Mouse (Mus musculus): Measurements from ENCODE around the gene Gpr152. TPM values are rescaled to one million over a fixed set of nuclear protein-coding genes. Genes with fewer than 3 reads are reported as not detected.

Gene Gpr152
- polyA plus RNA-seq, 1 experiment from 2014 or later = not detected

DNA sequence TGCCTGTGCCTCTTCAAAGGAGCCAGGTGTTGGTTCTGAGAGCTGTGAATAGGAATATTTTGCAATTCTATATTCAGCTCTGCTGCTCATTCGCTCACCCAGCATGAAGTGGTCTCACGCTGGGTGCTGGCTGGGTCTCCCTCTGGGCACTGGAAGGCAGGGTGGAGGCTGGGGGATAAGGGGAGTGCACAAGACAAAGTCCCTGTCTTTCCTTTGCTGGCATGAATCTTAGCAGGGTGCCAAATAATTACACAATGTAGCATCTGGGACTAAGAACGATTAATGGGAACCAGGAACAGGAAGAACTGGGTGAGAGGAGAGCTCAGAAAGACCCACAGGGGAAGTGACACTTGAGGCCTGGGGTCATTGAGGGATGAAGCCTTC lies 7.4 kb downstream of the Gpr152 start:
- Histone ChIP-seq H3K27ac (no peak overlapping the region; the same call in 1 of the 2 replicates), H3K4me3 (no peak overlapping the region), H3K4me2 (replicated peaks) (no peak overlapping the region), H3K36me3 (peaks cover 22% of the 10 kb centered on the region), H3K9me3 (0 out of 2 replicates have a peak, but pooled peaks cover 4% of the 10 kb centered on the region), H3K4me1 (peaks cover 17% of the 10 kb centered on the region), H3K27me3 (no peaks in the 10 kb centered on the region), H3K9ac (no peak overlapping the region)
- no peak for ATAC-seq (ENCODE audit: insufficient number of reproducible peaks, insufficient read depth, low FRiP score, low TSS enrichment)
- WGBS = 44% methylated on average over 3 of the region's 3 CpGs

DNA sequence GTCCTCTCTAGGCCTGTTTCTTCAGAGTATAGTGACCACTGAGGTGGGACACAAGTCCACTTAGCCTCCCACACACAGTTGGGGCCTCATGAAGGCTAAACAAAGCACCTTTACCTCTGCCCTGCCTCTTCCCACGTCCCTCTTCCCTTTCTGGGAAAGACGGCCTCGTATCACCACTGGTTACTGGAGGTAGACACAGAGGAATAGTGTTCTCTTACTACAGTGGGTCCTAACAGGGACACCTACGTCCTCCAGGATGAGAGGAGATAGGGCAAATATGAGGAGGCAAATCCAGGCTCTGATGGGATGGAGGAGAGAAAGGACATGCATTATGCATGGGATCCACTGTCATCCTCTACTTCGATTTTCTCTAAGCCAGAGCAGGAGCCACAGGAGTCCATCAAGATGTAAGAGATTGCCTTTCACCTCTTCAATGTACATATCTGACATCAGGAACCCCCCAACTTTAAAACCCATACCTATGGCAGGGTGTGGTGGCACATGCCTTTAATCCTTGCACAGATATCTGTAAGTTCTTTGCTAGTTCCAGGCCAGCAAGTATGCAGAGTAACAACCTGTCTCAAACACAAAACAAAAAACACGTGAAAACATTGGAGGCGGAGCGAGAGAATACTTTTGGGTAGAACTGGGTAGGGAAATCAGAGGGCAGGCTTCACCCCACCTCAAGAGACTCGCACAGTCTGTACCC lies 8.3 kb downstream of the Gpr152 start:
- Histone ChIP-seq H3K27ac (no peak overlapping the region), H3K36me3 (peaks cover 23% of the 10 kb centered on the region), H3K4me3 (peak overlapping the region; percentile 86), H3K27me3 (no peaks in the 10 kb centered on the region), H3K4me2 (replicated peaks) (peak overlapping the region; percentile 75), H3K4me1 (peaks cover 17% of the 10 kb centered on the region), H3K9ac (peak overlapping the region; percentile 82), H3K9me3 (0 out of 2 replicates have a peak, but pooled peaks cover 4% of the 10 kb centered on the region)
- 36% methylated on average over 9 of the region's 9 CpGs for WGBS
- ATAC-seq (ENCODE audit: insufficient number of reproducible peaks, insufficient read depth, low FRiP score, low TSS enrichment) = no peak; the same call in 1 of the 2 replicates

- H3K27ac ChIP-seq = peak within 1 kb of the TSS; percentile 72
These were observed 8.9 kb downstream of the Gpr152 start, which contains the start of gene Coro1b for GRCm38 (mm10) chr19:4148491-4148806. Gene Coro1b, plus strand, starts transcription at chr19:4148619.

DNA sequence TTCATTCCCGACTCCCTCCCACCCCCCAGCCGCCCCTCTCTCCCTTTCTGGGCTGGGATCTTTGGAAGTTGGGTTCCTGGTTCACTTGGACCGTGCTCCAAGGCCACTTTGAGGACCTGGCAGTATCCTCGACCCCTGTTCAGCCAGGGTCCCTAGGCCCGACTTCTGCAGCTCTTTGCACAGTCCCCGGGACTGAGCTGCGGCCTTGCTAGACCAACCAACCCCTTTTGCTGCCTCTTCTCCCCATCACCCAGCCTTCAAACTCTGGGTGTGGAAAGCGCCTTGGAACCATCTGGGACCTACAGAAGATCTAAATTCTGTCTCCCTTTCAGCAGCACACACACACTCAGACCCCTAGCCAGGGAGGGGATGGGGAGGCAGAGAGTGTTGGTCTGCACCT lies 9.2 kb downstream of the Gpr152 start:
- Histone ChIP-seq H3K27ac (peak overlapping the region; percentile 72), H3K36me3 (peaks cover 32% of the 10 kb centered on the region), H3K4me1 (peaks cover 17% of the 10 kb centered on the region), H3K27me3 (no peaks in the 10 kb centered on the region), H3K9ac (peak overlapping the region; percentile 82), H3K4me2 (replicated peaks) (peak overlapping the region; percentile 75), H3K4me3 (peak overlapping the region; percentile 86), H3K9me3 (0 out of 2 replicates have a peak, but pooled peaks cover 4% of the 10 kb centered on the region)
- WGBS = 6% methylated on average over 7 of the region's 8 CpGs
- ATAC-seq (ENCODE audit: insufficient number of reproducible peaks, insufficient read depth, low FRiP score, low TSS enrichment) = no peak

More at GRCm38 (mm10) chr19:4148491-4148806, 8.9 kb downstream of the Gpr152 start, which contains the start of gene Coro1b:
- Histone ChIP-seq H3K9me3 (0 out of 2 replicates have a peak, but pooled peaks cover 4% of the 10 kb centered on the region), H3K4me3 (peak within 1 kb of the TSS; percentile 86), H3K4me1 (peaks cover 17% of the 10 kb centered on the region), H3K27me3 (no peaks in the 10 kb centered on the region), H3K9ac (peak within 1 kb of the TSS; percentile 82), H3K4me2 (replicated peaks) (peak within 1 kb of the TSS; percentile 75), H3K36me3 (peaks cover 29% of the 10 kb centered on the region)
- ATAC-seq (ENCODE audit: insufficient number of reproducible peaks, insufficient read depth, low FRiP score, low TSS enrichment) = peak; percentile 92; the same call in 1 of the 2 replicates
- under 1% methylated on average over 33 of the region's 33 CpGs for WGBS

GRCm38 (mm10) chr19:4149283-4149682 lies 9.7 kb downstream of the Gpr152 start:
- ATAC-seq (ENCODE audit: insufficient number of reproducible peaks, insufficient read depth, low FRiP score, low TSS enrichment) = no peak
- H3K4me2 ChIP-seq (replicated peaks) = peak overlapping the region; percentile 75
- 0 out of 2 replicates have a peak, but pooled peaks cover 4% of the 10 kb centered on the region for H3K9me3 ChIP-seq
- 90% methylated on average over 11 of the region's 11 CpGs for WGBS
- H3K4me1 ChIP-seq = peaks cover 17% of the 10 kb centered on the region
- H3K4me3 ChIP-seq = peak overlapping the region; percentile 86
- no peak overlapping the region for H3K27ac ChIP-seq
- peak overlapping the region; percentile 82 for H3K9ac ChIP-seq
- H3K27me3 ChIP-seq = no peaks in the 10 kb centered on the region
- H3K36me3 ChIP-seq = peaks cover 33% of the 10 kb centered on the region

- peak overlapping the region; percentile 75; the same call in 1 of the 2 replicates for H3K4me2 ChIP-seq (replicated peaks)
- peaks cover 17% of the 10 kb centered on the region for H3K4me1 ChIP-seq
- peaks cover 33% of the 10 kb centered on the region for H3K36me3 ChIP-seq
- peak overlapping the region; percentile 86 for H3K4me3 ChIP-seq
- no peaks in the 10 kb centered on the region for H3K27me3 ChIP-seq
- 0 out of 2 replicates have a peak overlapping the region, but pooled peaks have one; percentile 82 for H3K9ac ChIP-seq
- 93% methylated on average over 17 of the region's 17 CpGs for WGBS
- 0 out of 2 replicates have a peak, but pooled peaks cover 4% of the 10 kb centered on the region for H3K9me3 ChIP-seq
- no peak for ATAC-seq (ENCODE audit: insufficient number of reproducible peaks, insufficient read depth, low FRiP score, low TSS enrichment)
- no peak overlapping the region for H3K27ac ChIP-seq
These were observed 10.3 kb downstream of the Gpr152 start for GRCm38 (mm10) chr19:4149764-4150461.

DNA sequence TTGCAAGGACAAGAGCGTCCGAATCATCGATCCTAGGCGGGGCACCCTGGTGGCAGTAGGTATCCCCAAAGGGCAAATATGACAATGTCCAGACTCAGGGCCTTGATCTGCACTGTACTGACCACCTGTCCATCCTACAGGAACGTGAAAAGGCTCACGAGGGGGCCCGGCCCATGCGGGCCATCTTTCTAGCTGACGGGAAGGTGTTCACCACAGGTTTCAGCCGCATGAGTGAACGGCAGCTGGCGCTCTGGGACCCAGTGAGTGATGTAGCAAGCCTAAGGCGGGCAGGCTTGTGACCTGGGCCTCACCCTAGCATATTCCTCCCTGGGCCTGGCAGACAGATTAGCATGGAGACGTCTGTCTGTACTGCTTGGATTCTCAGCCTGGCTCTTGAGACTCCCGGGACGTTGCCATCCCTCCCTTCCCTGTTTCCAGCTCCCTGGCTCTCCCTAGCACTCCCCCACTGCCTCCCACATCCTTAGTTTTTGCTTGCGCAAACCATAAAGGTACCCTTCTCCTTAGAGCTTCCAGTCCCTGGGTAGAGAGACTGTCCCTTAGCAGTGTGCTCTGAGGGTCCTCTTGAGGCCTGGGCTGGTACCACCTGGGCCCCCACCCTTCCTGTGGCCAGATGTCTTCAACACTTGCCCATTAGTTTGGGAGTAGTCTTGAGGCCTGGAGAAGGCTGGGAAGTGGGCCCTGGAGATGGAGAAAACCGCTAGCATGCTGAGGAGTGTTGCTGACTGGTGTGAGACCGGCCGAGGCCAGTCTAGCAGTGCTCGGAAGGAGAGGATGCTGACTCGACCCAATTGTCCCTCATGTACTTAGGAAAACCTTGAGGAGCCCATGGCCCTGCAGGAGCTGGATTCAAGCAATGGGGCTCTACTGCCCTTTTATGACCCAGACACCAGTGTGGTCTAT lies 11.2 kb downstream of the Gpr152 start:
- 0 out of 2 replicates have a peak, but pooled peaks cover under 1% of the 10 kb centered on the region for H3K9me3 ChIP-seq
- H3K27me3 ChIP-seq = no peaks in the 10 kb centered on the region
- peaks cover 17% of the 10 kb centered on the region for H3K4me1 ChIP-seq
- WGBS = 88% methylated on average over 22 of the region's 22 CpGs
- H3K27ac ChIP-seq = no peak overlapping the region
- H3K4me3 ChIP-seq = no peak overlapping the region
- H3K4me2 ChIP-seq (replicated peaks) = no peak overlapping the region
- H3K36me3 ChIP-seq = peaks cover 36% of the 10 kb centered on the region
- no peak overlapping the region for H3K9ac ChIP-seq
- ATAC-seq (ENCODE audit: insufficient number of reproducible peaks, insufficient read depth, low FRiP score, low TSS enrichment) = no peak

GRCm38 (mm10) chr19:4151488-4151860 lies 11.9 kb downstream of the Gpr152 start:
- 68% methylated on average over 5 of the region's 5 CpGs for WGBS
- no peak overlapping the region for H3K9ac ChIP-seq
- H3K9me3 ChIP-seq = no peaks in the 10 kb centered on the region
- H3K36me3 ChIP-seq = peaks cover 43% of the 10 kb centered on the region
- no peak overlapping the region for H3K4me3 ChIP-seq
- peaks cover 17% of the 10 kb centered on the region for H3K4me1 ChIP-seq
- no peak overlapping the region for H3K27ac ChIP-seq
- no peak for ATAC-seq (ENCODE audit: insufficient number of reproducible peaks, insufficient read depth, low FRiP score, low TSS enrichment)
- no peak overlapping the region for H3K4me2 ChIP-seq (replicated peaks)
- no peaks in the 10 kb centered on the region for H3K27me3 ChIP-seq

DNA sequence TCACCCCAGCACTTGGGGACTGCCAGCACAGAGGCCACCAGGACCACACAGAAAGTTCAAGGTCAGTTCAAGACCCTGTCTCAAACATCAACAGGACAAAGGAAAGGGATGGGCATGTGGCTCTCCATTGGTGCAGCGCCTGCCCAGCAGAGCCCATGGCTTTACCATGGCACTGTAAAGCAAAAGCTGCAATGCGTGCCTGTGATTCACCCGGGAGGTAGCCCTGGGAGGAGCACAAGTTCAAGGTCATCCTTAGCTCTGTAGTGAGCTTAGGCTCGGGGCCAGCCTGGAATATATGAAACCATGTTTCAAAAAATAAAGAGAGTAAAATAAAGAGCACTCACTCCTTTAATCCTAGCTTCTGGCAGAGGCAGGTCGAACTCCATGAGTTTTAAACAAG lies 12.3 kb downstream of the Gpr152 start:
- no peak overlapping the region for H3K27ac ChIP-seq
- H3K4me3 ChIP-seq = no peak overlapping the region
- peaks cover 17% of the 10 kb centered on the region for H3K4me1 ChIP-seq
- no peak overlapping the region for H3K4me2 ChIP-seq (replicated peaks)
- H3K36me3 ChIP-seq = peaks cover 47% of the 10 kb centered on the region
- no peaks in the 10 kb centered on the region for H3K9me3 ChIP-seq
- H3K9ac ChIP-seq = no peak overlapping the region
- H3K27me3 ChIP-seq = no peaks in the 10 kb centered on the region
- ATAC-seq (ENCODE audit: insufficient number of reproducible peaks, insufficient read depth, low FRiP score, low TSS enrichment) = no peak
- WGBS = 88% methylated on average over 5 of the region's 5 CpGs

- H3K4me1 ChIP-seq = peaks cover 16% of the 10 kb centered on the region
- WGBS = 85% methylated on average over 8 of the region's 8 CpGs
These were observed 13.1 kb downstream of the Gpr152 start for GRCm38 (mm10) chr19:4152445-4153231.

More at GRCm38 (mm10) chr19:4152445-4153231, 13.1 kb downstream of the Gpr152 start:
- peaks cover 54% of the 10 kb centered on the region for H3K36me3 ChIP-seq
- no peak overlapping the region for H3K9ac ChIP-seq
- H3K4me3 ChIP-seq = no peak overlapping the region
- no peak overlapping the region for H3K4me2 ChIP-seq (replicated peaks)
- H3K27ac ChIP-seq = no peak overlapping the region
- H3K27me3 ChIP-seq = no peaks in the 10 kb centered on the region
- no peak for ATAC-seq (ENCODE audit: insufficient number of reproducible peaks, insufficient read depth, low FRiP score, low TSS enrichment)
- H3K9me3 ChIP-seq = no peaks in the 10 kb centered on the region

Data from embryonic facial prominence, embryonic 12.5 days (tissue).